Mouse (Mus musculus) cerebellum, postnatal 14 days (tissue): ENCODE results near the gene Ddb2.

ENCODE experiments used
- DNase-seq, 2 experiments: peaks; one replicate each; pipeline ENCODE4 v3.0.0; 2021; ENCODE audit warnings: mixed read lengths in 2 of 2

Gene Ddb2

DNA sequence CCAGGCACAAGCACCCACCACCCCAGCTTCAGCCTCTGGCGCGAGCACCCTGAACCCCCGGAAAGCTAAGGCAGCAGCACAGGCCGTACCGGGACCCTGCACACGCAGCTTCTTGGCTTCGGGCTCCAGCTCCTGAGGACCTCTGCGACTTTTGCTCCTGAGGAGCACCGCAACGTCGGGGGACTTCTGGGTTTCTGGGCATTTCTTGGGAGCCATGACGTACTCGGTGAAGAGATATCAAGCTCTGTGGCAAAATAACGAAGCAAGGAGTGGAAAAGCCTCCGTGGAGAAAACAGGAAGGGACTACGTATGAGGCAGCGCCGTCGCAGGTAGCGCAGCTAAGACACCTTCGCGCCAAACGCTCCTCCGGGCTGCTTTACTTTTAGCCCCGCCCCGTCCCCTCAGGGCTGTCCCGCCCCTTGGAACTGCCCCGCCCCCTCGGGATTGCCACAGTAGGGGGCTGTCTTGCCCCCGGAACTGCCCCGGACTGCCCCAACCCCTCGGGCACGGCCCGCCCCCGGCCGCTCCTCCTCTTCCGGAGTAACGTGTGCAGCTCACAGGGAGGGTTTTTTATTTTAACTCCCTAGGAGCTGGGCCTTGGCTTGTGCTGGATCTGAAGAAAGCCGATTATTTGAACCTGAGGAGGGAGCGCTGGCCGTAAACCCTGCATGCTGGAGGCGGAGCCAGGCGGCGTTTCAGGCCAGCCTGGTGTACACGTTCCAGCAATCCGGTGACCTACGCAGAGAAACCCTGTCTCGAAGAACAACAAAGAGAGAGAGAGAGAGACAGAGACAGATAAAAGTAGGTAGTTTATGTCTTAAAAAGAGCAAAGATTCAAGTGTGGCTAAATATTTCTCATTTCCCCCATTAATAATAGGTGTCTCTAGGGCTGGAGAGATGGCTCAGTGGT, at the start of gene Ddb2:
Gene Ddb2, minus strand, starts transcription at position 382 of the 910 bp plus-strand sequence.
- peak; percentile 97 to 98 for DNase-seq

GRCm38 (mm10) chr2:91285885-91286505, 49.2 kb upstream of the Ddb2 start:
- DNase-seq, result peak; percentile 94 to 95

DNA sequence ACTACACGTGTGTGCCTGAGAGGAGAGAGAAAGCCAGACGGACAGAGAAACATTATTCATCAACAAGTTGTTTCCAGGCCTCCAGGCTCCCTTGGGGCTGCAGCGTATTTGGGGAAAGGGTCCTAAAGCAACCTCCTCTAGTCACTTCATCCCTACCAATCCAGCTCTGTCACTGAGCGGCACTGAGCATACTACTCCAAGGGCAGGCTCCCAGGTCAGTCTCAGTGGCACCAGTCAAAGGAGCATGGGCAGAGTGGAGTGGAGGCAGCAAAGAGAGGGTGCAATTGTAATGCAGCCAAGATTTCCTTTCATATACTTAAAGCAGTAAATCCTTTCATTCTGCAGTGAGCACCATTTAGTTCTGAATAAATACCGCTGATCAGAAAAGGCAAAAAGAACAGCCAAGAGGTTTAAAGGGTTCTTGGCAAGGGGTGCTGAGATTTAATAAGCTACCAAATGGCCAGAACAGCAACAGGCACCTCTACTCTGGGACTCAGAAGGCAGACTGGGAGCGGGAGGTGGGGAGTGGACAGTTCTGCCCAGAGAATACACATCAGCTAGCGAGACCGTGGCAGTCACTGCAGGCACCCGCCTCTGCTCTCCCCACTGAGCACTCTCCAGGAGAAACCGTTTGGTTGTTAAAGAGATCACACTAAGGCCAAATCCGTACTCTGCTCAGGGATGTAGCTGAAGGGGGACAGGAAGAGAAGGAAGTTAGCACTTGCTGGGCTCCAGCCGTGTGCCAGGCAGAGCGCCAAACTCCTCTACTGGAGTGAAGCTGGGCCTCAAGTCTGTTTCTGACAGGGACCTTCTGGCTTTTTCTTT, 47.8 kb upstream of the Ddb2 start:
- peak; percentile 87 to 88 for DNase-seq

GRCm38 (mm10) chr2:91283972-91284371, 47.2 kb upstream of the Ddb2 start:
- peak in 1 of 2 experiments; percentile 47 for DNase-seq

- peak in 1 of 2 experiments; percentile 28 for DNase-seq
These were observed 44.6 kb upstream of the Ddb2 start for GRCm38 (mm10) chr2:91281366-91281765.

- DNase-seq, result no peak
These were observed 42.6 kb upstream of the Ddb2 start for GRCm38 (mm10) chr2:91279372-91279755.

DNA sequence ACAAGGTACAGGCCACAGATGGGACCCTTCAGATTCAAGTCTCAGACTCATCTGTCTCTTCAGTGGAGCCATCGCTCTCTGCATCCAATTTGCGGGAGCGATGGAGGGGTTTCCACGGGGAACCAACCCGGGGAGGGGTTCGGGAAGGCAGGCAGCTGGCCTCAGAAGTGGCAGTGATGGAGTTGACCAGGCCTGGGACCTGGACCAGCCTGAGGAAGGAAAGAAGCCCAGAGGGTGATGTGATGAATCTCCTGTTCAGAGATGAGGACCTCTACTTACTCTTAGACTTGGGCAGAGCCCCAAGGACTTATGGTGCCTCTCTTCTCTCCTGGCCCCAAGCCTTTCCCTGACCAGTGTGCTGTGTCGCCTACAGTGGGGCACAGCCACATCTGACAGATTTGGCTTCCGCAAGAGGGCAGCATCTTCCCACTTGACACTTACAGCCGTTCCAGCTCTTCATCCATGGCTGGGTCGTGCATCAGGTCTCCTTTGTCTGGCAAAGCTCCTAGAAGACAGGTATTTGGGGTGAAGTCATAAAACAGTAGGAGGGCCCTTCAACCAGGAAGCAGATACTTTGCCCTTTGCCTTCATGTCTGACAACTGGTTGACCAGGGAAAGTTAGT, 42.1 kb upstream of the Ddb2 start:
- peak; percentile 84 to 85 for DNase-seq

GRCm38 (mm10) chr2:91269687-91270133, 32.9 kb upstream of the Ddb2 start:
- DNase-seq, result peak; percentile 65 to 78

DNA sequence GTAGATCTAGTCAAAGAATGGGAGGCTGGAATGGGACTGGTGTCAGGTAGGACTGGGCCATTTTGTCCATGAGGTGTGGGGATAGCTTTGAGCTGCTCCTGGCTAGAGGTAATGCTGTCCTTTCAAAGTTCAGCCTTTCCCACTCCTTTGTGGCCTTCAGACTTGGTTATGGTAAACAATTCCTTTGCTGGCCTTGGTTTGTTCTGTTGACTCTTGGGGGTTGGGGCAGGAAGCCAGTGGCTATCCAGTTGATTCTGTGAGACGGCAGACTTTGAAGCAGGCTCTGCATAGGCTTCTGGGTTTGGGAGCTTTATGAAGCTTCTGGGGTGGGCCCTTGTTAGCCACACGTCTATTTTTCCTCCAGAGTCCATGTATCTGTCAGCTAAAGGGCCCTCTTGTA, 31.9 kb upstream of the Ddb2 start:
- DNase-seq, result peak in 1 of 2 experiments; percentile 6

GRCm38 (mm10) chr2:91268042-91268441, 31.3 kb upstream of the Ddb2 start:
- no peak for DNase-seq

- peak; percentile 97 for DNase-seq
These were observed 28.2 kb upstream of the Ddb2 start, which contains the start of gene Arfgap2 for GRCm38 (mm10) chr2:91264711-91265681. TSS of gene Arfgap2 (plus strand) at chr2:91264974.

- peak in 1 of 2 experiments; percentile 10 for DNase-seq
These were observed 27.2 kb upstream of the Ddb2 start for GRCm38 (mm10) chr2:91263692-91264660.

DNA sequence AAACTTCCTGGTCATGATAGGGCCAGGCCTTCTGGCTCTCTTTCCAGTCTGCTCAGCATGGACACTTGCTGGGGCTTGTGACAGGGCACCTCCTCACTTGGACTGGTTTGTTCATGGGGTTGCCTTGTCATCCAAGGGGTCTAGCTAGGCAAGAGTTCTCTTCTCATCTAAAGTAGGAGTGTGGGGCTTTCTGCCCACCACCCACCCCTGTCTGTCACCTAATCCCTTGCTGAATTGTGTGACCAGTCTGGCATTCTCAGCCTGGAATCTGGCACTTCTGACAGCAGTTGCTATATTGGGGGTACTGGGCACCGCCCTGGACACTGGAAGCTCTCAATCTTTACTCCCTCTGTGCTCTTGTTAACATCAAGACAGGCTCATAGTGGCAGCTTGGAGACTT, 22.7 kb upstream of the Ddb2 start:
- DNase-seq, result no peak

DNA sequence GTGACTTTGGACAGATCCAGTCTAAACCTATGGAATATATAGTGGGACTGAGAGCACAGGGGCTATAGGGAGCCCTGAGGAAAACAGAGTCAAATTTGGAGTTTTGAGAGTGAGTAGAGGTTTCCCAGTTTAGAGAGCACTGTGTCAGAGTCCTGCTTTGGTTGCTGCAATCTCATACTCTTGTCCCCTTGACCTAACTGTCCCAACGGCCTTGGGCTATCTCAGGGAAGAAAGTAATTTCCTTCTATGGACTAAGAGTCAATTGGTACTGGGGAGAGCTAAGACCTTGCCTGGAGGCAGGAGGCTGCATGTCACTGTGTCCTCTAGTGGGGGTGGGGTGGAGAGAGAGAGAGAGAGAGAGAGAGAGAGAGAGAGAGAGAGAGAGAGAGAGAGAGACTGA, 22.0 kb upstream of the Ddb2 start:
- DNase-seq, result no peak

DNA sequence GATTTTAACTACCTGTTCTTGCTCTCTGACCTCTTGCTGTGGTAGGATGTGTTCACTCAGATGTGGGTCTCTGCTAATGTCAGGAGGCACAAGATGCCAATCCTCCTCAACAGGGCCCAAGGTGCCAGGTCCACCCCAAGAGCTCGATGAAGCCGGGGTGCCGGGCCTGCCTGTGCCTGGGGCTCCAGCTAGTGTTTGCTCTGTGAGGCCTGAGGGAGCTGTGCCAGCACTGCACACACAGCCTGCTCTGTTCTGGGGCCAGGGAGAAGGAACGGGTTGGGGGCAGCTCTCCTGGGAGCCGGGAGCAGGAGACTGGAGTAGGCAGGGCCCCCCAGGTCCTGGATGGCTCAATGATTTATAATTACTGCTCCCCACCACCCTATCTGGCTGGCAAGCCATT, 21.3 kb upstream of the Ddb2 start:
- DNase-seq, result peak; percentile 51 to 53

DNA sequence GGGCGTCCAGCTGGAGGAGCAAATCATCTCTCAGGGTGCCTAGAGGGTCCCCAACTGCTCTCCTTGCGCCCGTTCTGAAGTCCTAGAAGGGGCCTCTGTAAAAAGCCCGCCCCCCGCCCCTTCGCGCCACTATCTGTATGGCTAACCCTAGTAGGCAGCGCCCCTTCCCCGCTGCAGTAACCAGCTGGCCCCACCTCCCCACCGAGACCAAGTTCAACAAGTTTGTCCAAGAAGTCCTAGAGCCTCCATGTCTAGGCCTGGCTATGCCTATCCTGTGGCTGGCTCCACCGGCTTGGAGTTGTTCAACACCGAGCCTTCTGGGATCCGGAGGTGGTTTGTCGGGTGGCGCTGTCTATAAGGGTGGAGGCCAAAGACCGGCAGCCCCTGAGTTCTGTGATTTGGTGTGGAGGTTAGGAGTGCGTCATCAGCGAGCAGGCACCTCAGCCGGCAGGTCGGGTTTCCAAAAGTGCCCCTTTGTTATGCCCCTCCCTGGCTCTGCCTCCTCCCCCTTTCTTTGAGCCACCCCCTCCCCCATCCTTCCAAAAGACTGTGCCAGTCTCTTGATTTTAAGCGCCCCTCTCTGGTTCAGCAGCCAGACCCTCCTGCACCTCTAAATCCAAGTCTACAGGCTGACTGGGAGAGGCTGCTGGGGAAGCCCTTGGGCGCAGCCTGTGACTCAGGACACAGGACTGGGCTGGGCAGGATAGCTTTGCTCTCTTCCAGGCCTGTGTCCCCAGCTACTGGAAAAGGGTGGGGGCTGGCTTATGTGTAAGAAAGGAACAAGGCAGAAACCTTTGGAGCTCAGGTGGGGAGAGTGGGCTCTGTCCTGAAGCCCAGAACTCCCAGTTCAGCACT, 20.6 kb upstream of the Ddb2 start:
- DNase-seq, result peak; percentile 50 to 57

- DNase-seq, result peak; percentile 66 to 68
These were observed 19.7 kb upstream of the Ddb2 start for GRCm38 (mm10) chr2:91256256-91257125.

DNA sequence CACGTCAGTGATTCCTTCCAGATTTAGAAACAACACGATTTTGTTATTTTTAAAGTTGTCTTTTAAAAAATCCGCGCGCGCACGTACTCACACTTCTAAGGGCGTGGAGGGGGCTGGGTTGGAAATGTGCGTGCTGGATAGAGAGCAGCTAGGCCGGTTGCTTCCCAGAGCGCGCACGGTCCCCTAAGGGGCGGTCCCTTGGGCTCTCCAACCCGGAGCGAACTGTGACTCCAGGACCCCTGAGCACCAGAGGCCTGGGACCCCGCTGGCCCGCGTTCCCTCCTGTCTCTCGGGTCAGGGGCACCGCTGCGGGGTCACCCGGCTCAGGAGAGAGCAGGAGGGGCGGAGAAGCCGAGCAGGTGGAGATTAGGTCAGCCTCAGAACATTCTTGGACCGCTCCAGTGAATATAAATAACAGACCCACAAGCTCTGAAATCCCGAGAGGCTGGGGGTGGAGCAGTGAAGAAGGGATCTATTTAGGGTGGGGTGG, 18.9 kb upstream of the Ddb2 start, which contains the start of gene Pacsin3:
Gene Pacsin3, plus strand, starts transcription at position 294 of the 490 bp plus-strand sequence.
- peak; percentile 49 to 62 for DNase-seq
